Mouse (Mus musculus): Measurements from ENCODE around the gene Abca12.

Abca12 gene

DNA sequence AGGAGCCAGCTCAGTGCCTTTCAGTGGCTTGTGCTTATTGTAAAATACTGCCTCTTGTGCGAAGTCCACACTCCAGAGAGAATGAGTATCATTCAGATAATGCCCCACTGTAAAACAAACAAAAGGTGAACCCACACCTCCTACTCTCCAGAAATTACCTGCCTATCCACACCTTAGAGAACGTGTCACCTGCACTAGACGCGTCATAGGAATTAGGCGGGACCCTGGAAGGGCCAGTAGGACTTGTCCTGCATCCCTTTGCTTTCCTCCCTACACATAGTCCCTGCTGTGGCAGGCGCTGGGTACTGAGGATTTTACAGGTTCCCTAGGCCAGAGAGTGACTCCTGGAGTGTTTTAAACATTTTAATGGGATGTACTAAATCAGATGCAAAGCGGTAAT lies at the start of gene Abca12:
Gene Abca12 (minus strand): TSS at position 101 of the 400 bp plus-strand sequence.
- DNase-seq = no peak

DNA sequence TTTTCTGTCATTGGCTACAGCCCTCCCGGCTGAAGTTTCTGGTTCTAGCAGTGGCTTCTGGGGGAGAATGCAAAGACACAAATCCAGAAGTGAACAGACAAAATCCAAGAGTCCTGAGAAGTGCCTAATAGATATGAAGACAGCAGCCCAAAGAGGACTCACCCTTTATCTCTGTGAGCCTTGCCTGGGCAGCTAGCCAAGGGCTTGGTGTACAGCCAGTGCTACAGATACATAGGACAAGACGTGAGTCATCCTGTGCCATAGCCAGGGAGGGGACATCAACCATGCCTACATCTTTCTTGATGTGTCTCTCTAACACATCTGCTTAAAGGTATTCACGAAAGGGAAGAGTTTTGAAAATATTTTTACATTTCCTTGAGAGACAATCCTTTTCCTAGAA lies 43.3 kb upstream of the Abca12 start:
- no peak for DNase-seq

DNA sequence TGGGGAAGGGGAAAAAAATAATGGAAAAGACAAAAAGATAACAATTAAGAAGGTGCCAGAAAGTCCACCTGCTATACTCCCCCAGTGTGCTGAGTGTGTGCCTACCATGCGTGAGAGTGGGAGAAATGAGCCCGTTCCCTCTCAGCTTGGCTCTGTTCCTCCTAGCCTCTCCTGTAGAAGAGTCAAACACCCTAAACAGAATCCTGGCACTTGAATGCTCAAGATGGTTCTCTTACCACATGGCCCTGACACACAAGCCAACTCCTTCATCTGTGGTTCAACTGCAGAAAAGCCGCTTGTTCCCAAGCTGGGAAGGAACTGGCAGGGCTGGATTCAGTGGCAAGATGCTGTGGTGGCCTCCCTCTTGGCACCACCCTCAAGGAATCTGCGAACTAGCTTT lies 32.7 kb upstream of the Abca12 start:
- DNase-seq = no peak

DNA sequence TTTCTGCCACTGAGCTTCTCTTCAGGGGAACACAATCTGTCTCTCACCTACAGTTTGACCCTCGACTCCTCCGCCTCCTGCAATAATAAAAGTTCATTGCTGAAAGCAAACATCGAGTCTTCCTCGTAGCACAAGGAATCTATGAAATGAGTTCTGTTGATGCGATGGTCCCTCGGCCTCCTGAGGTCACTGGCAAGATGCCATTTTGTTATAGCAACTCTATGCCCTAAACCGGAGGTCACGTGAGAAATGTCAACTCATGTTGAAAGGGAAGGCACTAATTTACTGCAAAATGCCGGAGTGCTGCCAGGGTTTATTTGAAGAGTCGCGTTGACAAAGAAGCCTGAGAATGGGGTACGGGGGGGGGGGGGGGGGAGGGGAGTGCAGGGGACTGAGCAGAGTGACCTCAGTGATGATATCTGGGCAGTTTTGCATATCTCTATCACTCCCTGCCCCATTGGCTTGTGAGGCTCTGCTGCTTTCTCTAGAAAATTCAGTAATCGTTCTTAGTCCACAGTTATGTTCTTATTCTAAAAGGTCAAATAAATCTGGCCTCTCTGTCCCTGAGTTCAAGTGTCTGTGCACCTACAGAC lies 7.1 kb upstream of the Abca12 start:
- DNase-seq = no peak

DNA sequence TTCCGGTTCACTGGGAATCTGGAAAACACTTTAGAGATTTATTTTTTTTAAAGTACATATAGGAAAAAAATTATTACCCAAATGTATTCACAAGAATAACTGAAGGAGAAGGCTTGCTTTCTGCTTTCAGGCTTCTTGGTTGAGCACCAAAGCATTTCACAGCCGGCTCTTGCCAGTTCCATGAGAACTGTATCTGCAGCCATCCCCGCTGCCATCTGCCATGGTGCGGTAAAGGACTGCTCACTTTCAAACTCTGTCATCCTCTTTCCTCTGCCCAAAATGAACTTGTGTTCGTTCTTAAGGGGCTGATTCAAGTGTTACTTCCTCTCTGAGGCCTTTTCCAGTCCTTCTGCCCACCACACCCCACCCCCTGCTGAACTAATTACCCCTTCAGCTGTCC lies 3.8 kb upstream of the Abca12 start:
- no peak for DNase-seq

DNA sequence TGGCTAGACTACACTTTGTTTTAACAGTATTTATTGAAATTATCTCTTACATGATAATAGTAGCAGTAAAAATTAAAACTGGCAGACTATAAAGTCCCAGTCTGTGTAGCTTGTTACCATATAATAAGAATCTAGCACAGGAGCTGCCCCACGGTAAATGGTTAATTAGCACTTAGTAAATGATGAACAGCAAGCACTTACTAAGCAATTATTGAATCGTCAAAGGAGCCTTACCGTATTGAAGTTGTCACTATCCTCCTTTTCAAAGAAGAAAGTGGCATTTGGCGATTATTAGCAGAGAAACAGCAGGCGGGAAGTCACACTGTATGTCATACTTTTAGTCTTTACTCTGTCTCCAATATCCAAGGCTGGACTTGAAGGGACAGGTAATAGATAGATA lies 3.2 kb upstream of the Abca12 start:
- peak; percentile 55 for DNase-seq

DNA sequence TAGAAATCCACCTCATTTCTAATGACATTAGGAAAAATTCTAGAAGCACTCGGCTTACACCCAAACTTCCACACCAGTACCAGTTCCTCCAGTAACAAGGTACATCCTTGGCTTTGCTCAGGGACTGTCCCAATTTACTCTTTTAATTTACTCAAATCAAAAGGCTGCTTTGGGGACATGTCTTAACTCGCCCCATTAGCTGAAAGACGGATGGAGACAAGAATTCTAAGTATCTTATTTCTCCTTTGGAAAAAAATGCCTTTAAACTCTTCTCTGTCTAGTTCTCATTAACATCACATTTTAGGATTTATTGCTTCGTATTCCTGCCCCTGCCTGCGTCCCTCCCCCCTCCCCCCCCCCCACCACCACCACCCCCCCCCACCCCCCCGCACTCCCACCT lies 626 bp downstream of the Abca12 start:
- DNase-seq = no peak

DNA sequence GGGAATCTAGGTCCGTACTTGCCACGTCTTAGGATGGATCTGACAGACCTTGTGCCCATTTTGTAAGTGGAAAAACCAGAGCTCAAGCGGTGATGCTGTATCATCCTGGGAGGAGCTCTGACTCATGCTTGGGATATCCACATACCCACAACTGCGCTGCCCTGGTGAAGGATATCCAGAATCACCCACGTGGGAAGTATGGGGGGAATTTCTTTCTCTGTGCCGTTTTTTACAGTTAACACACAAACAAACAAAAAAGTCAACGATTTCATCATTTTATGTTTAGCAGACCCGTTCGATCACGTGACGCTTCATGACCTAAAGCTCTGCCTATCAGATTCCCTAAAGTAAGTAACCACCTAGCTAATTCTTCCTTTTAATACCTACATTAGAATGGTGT lies 1.6 kb downstream of the Abca12 start:
- no peak for DNase-seq

DNA sequence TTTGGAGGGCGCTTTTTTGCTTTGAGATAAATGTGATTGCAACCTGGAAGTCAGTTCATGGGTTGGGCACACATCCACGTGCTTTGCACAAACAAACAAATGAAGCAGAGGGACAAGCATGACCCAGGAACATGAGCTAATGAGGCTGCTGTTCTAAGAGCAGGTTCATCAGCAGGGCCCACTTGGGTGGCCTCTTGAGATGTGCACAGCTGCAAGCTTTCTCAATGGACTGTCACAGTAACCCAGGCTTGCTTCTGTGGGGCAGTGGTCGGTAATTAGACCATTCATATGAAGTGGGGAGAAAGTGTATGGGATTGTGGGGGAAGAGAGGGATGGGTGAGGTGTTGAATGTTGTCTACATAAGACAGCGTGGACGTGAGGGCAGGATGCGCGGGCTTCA lies 7.0 kb downstream of the Abca12 start:
- DNase-seq = no peak

DNA sequence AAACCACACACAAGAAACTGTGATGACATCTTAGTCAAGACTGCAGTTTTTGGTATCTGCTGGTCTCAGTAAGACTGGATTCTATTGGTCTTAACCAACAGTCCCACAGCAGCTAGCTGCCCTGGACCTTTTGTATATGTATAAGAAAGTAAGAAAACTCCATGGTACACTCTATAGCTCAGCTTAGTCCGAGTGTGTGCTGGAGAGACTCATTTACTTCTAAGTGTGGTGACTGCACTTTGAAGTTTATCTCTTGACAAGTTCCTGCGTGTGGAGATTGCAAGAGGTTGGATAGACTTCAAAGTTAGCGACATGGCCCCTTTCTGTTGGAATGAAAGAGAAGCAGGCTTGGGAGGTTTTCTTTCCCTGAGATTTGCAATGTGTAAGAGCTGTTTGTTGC lies 17.1 kb downstream of the Abca12 start:
- no peak for DNase-seq

DNA sequence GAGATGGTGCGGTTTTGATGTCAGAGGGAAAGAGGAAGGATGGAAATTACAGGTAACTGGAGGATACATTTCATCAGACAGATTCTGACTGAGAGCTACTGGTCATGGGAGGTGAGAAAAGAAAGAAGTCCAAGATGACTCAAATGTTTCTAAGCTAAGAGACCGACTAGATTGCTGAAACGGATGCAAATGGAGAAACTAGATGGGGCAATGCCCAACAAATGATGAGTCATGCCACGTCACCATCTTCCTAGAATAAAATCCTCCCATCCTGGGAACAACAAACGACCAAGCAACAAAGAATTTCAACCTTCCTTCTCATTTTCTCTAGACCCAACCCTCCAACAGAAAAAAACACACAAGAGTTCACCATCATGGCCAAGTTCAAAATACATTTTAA lies 18.6 kb downstream of the Abca12 start:
- DNase-seq = no peak

DNA sequence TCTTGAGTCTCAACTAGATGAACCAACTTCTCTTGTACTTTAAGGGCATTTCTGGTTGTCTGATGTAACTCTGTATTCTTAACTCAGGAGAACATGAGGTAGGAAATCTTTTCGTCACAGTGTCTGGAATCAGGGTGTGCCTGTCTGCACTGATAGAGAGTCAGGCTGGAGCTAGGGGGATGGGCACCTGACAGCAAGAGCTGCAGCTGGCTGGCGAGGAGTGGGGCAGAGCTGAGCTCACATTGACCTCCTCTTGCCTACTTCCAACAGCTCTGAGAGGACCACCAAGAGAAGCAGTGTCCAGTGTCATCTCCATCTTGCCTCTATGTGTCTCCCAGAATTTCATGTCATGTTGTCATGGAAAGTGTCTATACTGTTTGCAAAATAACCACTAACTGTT lies 20.5 kb downstream of the Abca12 start:
- DNase-seq = no peak

DNA sequence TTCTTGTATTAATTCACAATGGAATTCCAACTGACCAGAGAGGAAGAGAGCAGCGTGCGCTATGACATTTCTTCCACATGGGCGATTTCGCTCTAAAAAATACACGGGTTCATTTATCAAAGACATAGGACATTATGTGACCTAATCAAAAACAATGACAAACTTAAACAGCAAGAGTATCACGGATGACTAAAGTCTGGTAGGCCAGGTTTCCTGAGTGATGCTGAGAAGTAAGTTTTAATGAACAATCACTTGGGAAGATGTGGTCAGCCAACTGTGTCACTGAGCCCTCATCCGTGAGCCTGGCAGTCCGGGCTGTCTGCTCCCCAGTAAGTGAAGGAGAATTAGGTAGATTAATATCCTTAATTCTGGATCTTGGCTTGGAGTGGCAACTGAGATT lies 21.2 kb downstream of the Abca12 start:
- no peak for DNase-seq

DNA sequence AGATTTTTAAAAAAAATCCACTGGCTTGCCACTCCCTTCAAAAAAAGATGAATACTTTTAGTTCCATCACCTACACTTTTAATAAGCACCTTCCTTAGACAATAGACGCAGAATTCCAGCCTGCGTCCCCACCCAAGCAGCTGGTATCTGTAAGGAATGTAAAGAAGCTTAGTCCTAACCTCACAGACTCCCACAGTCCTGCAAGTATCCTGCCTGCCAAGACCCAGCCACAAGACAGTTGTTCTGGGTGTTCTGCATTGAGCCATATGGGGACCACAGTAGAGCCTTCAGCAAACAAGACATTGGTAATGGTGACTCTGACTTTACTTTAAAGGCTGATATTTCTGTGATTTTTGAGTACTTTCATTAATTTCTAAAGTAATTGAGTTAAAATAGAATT lies 22.2 kb downstream of the Abca12 start:
- DNase-seq = no peak

DNA sequence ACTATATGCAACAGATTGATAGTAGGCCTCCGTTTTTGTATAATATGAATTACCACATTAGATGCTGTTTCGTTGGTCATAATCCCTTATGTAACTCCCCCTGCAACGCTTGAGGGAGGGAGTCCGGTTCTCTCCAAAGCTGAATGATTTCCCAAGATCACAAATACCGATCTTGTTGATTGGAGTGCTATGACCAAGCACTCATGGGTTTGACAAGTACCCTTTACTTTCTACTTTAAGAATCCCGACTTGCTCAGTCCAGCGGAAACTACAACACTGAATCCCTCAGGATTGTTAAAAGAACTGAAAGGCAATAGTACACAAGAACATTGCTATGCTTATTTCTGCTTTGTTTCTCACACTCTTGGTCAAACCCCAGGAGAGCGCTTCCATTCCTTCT lies 28.1 kb downstream of the Abca12 start:
- no peak for DNase-seq

DNA sequence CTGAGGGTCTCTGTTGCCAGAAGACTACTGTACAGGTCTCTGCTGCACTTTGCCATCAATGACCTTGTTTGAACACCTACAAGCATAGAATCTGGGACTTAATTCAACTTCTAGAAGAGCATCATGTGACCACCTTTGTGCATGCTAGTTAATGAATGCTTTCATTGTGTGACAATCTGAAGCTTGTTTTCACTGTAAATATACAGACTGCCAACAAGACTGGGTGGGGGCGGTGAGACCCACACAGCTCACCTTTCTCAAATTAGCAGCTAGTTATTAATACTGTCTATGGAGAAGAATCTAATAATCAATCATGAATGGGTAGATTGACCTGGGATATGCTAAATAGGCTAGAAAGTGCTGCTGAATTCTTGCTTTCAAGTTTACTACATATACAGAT lies 30.6 kb downstream of the Abca12 start:
- DNase-seq = no peak

DNA sequence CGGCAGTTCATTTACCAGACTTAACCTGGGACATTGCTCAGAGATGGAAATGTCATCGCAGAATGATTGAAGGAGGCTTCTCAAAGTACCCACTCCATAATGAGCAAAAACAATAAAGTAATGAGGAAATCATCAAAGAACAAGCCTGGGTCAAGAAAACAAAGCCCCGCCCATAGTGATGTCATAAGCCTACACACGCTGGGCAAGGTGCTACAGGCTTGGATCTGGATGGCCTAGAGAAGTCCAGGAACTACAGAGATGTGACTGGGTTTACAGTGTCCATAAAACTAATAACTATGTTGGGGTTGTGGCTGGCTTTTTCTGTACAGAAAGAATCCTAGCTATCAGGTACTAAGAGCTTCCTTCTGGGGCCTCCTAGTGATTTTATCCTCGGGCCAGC lies 41.6 kb downstream of the Abca12 start:
- no peak for DNase-seq

DNA sequence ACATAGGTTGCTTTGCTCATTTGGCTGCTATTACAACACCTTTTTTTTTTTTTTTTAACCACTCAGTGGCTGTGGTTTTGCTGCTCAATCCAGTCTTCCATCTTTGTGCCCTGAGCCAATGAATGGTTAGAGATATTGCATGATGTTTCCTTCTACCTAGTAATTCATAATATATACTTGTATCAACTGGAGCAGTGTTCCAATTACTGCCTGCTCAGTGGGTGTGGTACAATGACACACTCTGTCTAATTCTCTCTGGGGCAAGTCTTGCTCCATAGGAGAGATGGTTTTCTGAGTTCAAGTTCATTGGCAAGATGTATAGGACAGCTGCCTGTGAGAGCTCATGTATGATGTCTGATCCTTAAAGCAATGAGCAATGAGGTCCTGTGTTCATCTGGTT lies 44.4 kb downstream of the Abca12 start:
- no peak for DNase-seq

DNA sequence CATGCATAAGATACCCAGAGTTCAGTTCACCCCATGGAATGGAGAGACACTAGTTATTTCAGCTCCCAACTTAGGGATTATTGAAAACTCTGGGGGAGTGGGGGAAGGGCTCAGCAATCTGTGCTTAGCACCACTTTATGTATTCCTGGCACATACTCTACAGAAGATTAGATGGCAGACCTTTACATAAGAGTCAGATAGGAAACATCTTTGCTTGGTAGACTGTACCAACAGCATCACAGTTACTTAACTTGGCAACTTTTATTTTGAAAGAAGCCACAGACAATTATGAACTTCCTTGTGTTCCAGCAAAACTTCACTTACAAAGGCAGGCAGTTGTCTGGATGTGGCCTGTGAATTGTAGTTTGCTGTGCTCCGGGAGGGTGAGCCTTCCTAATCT lies 46.9 kb downstream of the Abca12 start:
- DNase-seq = no peak

DNA sequence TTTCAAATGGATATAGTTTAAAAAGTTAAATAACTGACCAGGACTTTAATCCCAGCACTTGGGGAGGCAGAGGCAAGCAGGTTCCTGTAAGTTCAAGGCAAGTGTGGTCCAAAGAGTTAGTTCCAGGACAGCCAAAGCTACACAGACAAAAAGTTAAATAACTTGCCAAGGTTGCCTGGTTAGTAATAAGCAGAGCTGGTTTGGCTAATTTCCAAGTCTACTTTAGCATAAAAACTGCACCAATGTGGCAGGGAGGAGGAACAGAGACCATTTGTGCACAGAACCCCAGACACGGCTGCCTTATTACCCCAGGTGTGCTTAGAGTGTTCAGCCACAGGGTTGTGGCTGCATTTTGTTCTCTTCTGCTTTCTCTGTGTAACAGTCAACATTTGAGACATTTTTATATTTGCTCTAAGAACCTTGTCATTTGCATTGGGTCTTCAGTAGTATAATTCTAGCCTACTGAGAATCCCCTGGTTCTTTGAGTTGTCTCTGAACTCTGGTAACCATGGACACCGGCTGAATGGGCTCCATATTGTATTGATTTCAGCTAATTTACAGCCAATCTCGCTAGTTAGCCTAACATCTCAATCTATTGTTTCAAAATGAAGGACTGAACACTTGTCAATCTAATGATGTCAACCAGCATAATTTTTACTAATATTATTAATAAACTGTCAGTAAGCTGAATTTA lies 71.7 kb downstream of the Abca12 start:
- DNase-seq = no peak

DNA sequence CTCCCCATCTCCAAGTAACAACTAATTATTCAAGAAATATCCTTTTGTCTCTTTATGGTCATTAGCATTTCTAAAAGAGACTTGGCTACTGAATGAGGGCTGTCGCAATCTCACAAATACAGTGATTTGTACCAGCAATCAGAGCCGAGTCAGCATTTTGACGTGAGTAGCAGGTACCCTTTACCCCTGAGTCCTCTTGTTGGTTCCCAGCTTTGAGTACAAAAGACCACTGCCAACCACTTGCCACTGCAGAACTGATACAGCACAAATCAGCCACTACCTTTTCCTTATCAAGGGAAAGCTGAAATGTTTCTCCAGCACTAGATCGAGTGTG lies 72.5 kb downstream of the Abca12 start:
- no peak for DNase-seq

DNA sequence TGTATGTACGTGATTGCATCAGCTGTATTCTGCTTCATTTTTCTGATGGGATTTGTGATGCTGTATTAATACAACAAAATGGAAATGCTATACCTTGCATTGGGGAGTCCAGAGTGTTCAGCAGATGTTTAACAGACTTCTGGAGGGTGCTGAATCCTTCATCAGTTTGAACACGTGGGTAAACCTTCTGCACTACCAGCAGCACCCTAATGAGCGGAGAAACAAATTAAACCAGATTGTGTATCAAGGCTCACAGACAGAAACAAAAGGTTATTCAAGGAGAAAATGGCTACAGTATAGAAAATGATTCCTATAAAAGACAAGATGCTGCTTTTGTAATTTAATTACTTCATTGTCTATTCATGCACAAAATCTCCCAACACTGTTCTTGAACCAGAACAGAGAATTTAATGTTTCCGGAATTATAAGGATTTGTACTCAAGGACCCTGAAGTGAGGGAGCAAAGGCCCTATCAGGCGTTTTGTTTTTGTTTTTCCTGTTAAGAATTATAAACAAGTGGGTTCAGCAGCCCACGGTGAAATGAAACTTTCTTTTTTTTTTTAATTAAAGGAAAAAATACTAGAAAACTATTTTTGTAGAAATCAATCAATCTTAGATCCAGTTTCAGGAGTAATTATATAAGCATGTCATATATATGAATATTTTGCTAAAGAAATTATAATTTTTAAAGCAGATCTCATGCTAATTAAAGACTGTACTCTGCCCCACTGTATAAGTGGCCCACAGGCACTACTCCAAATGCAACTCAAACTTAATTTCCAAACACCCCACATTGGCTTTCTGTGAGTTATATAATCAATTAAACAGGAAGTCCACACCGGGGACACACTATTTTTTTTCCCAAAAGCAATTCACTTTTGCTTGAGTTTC lies 73.1 kb downstream of the Abca12 start:
- DNase-seq = no peak

DNA sequence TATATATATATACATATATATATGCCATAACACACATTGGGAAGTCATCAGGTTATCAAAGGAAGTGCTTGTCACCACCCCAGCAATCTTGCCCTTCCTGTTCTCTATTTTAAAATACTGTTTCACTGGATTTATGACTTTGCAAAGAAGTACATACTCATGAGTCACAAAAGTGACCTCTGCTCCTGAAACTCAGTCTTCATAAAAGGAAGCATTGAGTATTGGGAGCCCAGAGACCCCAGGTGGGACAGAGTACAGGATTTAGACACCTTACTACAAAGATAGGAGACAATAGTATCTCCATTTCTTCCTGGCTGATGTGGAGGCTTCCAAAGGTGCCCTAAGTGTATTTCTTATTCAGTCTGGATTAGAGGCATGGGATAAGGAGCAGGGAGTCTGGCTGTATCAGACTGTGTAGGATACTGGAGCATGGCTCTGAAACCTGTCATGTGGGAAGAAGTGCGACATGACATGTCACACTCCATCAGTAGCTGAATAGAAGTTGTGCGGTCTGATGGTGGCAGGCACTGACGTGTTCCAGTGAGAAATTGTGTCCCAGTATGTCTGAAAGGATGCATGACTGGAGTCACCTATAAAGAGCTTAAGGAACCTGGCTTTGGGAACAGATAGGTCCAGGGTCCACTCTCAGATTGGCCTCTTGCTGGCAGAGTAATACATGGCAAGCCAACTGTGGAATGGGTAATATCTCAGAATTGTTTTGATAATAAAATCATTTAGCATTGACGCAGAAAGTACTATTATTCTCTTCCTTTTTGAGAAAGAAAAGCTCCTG lies 76.0 kb downstream of the Abca12 start:
- no peak for DNase-seq

DNA sequence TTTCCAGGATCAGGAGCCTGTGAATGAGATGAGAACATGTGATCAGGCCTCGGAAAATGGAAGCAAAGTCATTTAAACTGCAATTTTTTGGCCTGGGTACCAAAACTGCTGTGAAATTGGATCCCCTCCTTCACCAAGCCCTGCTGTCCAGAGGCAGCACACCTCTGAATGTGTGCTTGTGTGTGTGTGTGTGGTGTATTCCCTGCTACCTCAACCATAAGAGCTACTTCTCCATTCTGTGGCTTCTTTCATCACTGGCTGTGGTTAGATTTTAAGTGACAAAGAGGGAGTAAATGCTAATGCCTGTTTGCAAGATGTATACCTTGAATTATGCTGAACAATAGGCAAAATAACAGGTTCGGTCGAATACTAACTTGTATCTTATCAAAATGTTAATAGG lies 84.4 kb downstream of the Abca12 start:
- no peak for DNase-seq

Data from kidney, adult 9 months (tissue).